ENCODE assay signal across 9 mouse cellular contexts in the genomic region with DNA sequence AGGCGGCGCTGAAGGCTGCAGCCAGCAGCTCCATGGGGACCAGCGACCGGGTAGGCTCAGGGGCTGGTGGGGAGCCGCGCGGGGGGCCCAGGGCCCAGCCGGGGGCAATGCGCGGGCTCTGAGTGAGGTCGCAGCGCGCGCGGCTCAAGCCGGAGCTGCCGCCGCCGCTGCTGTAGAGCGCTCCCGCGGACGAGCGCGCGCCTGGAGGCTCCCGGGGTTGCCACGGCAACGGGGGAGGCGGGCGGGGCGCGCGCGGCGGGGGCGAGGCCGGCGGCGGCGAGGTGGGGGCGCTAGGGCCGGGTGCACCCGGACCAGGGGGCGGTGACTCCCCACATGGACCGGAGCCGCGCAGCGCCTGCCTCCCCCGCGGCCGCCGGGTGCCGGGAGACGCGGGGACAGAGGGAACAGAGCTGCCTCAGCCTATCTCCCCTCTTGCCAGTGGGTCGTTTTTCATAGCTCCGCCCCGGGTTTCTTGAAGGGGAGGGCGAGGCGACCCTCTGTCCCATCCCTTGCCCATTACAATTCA. TPM values are rescaled to one million over a fixed set of nuclear protein-coding genes. Genes with fewer than 3 reads are reported as not detected.
A peak's percentile ranks its signal among the peaks of the same experiment; 100 is the strongest.
DNase-seq lines count a peak whose midpoint lies in the region; ATAC-seq lines count a peak whose summit lies in the region.
"Had no signal": no experiment of that assay in that cellular context is flagged by ENCODE, and none has a peak within 500 bp of the region (broad histone marks: within the 10 kb centered on the region; RNA-seq: fewer than 3 reads in every experiment).

No protein-coding gene starts in this region.

- H3K4me2 ChIP-seq in forebrain, embryonic 15.5 days (replicated peaks): peak overlapping the region; percentile 92
- peak overlapping the region; percentile 100 for H3K4me2 ChIP-seq in kidney, embryonic 15.5 days
- peak overlapping the region; percentile 70 for H3K4me2 ChIP-seq in liver, embryonic 15.5 days

- H3K9ac ChIP-seq in forebrain, embryonic 15.5 days (replicated peaks): peak overlapping the region; percentile 67
- peak overlapping the region; percentile 50 for H3K9ac ChIP-seq in kidney, embryonic 15.5 days
- H3K9ac ChIP-seq in liver, embryonic 15.5 days: no peak overlapping the region

- H3K4me1 ChIP-seq in forebrain, embryonic 15.5 days: peaks cover 10% of the 10 kb centered on the region
- H3K4me1 ChIP-seq in kidney, embryonic 15.5 days: peaks cover 18% of the 10 kb centered on the region
- H3K4me1 ChIP-seq in liver, embryonic 15.5 days (replicated peaks): 0 out of 2 replicates have a peak, but pooled peaks cover 10% of the 10 kb centered on the region

- no peaks in the 10 kb centered on the region for H3K36me3 ChIP-seq in forebrain, embryonic 15.5 days
- no peaks in the 10 kb centered on the region for H3K36me3 ChIP-seq in kidney, embryonic 15.5 days
- no peaks in the 10 kb centered on the region for H3K36me3 ChIP-seq in liver, embryonic 15.5 days (replicated peaks)

- peaks cover 12% of the 10 kb centered on the region for H3K27me3 ChIP-seq in forebrain, embryonic 15.5 days
- H3K27me3 ChIP-seq in kidney, embryonic 15.5 days: peaks cover 64% of the 10 kb centered on the region
- H3K27me3 ChIP-seq in liver, embryonic 15.5 days: peaks cover 56% of the 10 kb centered on the region

- H3K4me3 ChIP-seq in forebrain, embryonic 15.5 days: peak overlapping the region; percentile 71
- H3K4me3 ChIP-seq in kidney, embryonic 15.5 days (replicated peaks): peak overlapping the region; percentile 68
- H3K4me3 ChIP-seq in liver, embryonic 15.5 days (replicated peaks): peak overlapping the region; percentile 46

- peak; percentile 90 for ATAC-seq in forebrain, embryonic 15.5 days (replicated peaks)
- peak; percentile 75 for ATAC-seq in kidney, embryonic 15.5 days (replicated peaks; ENCODE audit: low FRiP score)
- ATAC-seq in liver, embryonic 15.5 days (ENCODE audit: insufficient read depth): peak; percentile 42; the same call in 1 of the 2 replicates

- H3K27ac ChIP-seq in forebrain, embryonic 15.5 days (replicated peaks): no peak overlapping the region
- no peak overlapping the region for H3K27ac ChIP-seq in kidney, embryonic 15.5 days
- H3K27ac ChIP-seq in liver, embryonic 15.5 days (replicated peaks): no peak overlapping the region

- DNase-seq in layer of hippocampus, adult 18-20 months (ENCODE audit: low spot score in 2 of 2): peak; percentile 46 to 76
- DNase-seq in layer of hippocampus, adult 9-10 months (ENCODE audit: low spot score): no peak
- peak; percentile 32 for DNase-seq in brain, embryonic 18.5 days (ENCODE audit: low read depth, low spot score)
- peak; percentile 74 for DNase-seq in ovary, postnatal 36 days (ENCODE audit: low spot score)
- no peak for DNase-seq in spleen, adult 18-20 months

- H3K9me3 ChIP-seq in forebrain, embryonic 15.5 days: no peaks in the 10 kb centered on the region
- no peaks in the 10 kb centered on the region for H3K9me3 ChIP-seq in kidney, embryonic 15.5 days (replicated peaks)
- no peaks in the 10 kb centered on the region for H3K9me3 ChIP-seq in liver, embryonic 15.5 days (replicated peaks)

- 0% methylated on average over 22 of the region's 61 CpGs for WGBS in forebrain, embryonic 15.5 days
- WGBS in kidney, embryonic 15.5 days: under 1% methylated on average over 55 of the region's 61 CpGs
- WGBS in liver, embryonic 15.5 days (ENCODE audit: insufficient replicate concordance): under 1% methylated on average over 48 of the region's 61 CpGs

RNA-seq across cellular contexts. Expression of a gene that starts 0.5 kb away (rescaled TPM):
- under 1 TPM; 0.43 to 0.69 TPM for total RNA-seq in layer of hippocampus, adult 18-20 months (2021)
- 0.62 TPM in 1 of 2 replicates, not detected in the other for polyA plus RNA-seq in forebrain, embryonic 15.5 days (2015; fragmentation: Nextera tagmentation; extraction: Ambion mirVana)
- 0.29 and 0.41 TPM in 2 replicates for polyA plus RNA-seq in kidney, embryonic 15.5 days (2015; fragmentation: Nextera tagmentation; extraction: Ambion mirVana)
- polyA plus RNA-seq in liver, embryonic 15.5 days (2015; fragmentation: Nextera tagmentation; extraction: Ambion mirVana): 0.59 and 1.2 TPM in 2 replicates

RNA-seq across cellular contexts. Expression of a gene that starts 40.2 kb away (rescaled TPM):
- total RNA-seq in layer of hippocampus, adult 18-20 months (2021): not detected
- polyA plus RNA-seq in forebrain, embryonic 15.5 days (2015; fragmentation: Nextera tagmentation; extraction: Ambion mirVana): 0.45 TPM in 1 of 2 replicates, not detected in the other
- 0.40 TPM in 1 of 2 replicates, not detected in the other for polyA plus RNA-seq in kidney, embryonic 15.5 days (2015; fragmentation: Nextera tagmentation; extraction: Ambion mirVana)
- 0.33 TPM in 1 of 2 replicates, not detected in the other for polyA plus RNA-seq in liver, embryonic 15.5 days (2015; fragmentation: Nextera tagmentation; extraction: Ambion mirVana)
- total RNA-seq: adrenal gland, postnatal 4 days had no signal

Comparison
In these comparisons a context has a peak if more than half of its experiments do, and no peak if none do; other contexts are left out.
1. DNase-seq: peak in layer of hippocampus, adult 18-20 months (2 of 2), brain, embryonic 18.5 days (single experiment) and ovary, postnatal 36 days (single experiment); none in layer of hippocampus, adult 9-10 months (single experiment) and spleen, adult 18-20 months (0 of 2).
2. Peak in every context shown above with its lines, with median percentiles within 50 percentile points of each other: ATAC-seq, H3K4me2 ChIP-seq and H3K4me3 ChIP-seq.